Mouse (Mus musculus) gastrocnemius, adult 18-20 months (tissue): ENCODE data around the gene Rgs4. TPM values are rescaled to one million over a fixed set of nuclear protein-coding genes. Genes with fewer than 3 reads are reported as not detected.

ENCODE experiments used
- DNase-seq: peaks from one replicate; pipeline ENCODE4 v3.0.0; 2021; ENCODE audit warnings: low spot score
- long read RNA-seq, 2 experiments: library from polyadenylated mRNA; stranded (forward); transcript quantifications; one replicate each; pipeline ENCODE4 v2.0.0; 2021
- total RNA-seq, 2 experiments: library from RNA; stranded (reverse); gene quantifications; 2 replicates each; pipeline ENCODE4 v1.2.3; 2021

Gene Rgs4
- total RNA-seq: 1 to 10 TPM; 3.0 to 7.7 TPM
- long read RNA-seq, experiment 1, transcript Rgs4-201 (5 exons, 2,941 nt): major isoform, 6 of 6 reads
- long read RNA-seq, experiment 1, partial matches to known transcripts: 0 of 6 reads
- long read RNA-seq, experiment 1, other reads (novel, unspliced or antisense): 0 of 6 reads
- long read RNA-seq, experiment 2, partial matches to known transcripts: 0 of 4 reads
- long read RNA-seq, experiment 2, other reads (novel, unspliced or antisense): 1 of 4 reads

- DNase-seq: peak; percentile 25
Measured at GRCm38 (mm10) chr1:169747473-169747872, at the start of gene Rgs4. Gene Rgs4, minus strand, starts transcription at chr1:169747642.

- no peak for DNase-seq
Measured at GRCm38 (mm10) chr1:169792437-169792836, 45.0 kb upstream of the Rgs4 start.

GRCm38 (mm10) chr1:169785981-169786380 is 38.5 kb upstream of the Rgs4 start:
- DNase-seq: no peak

- DNase-seq: no peak
Measured at GRCm38 (mm10) chr1:169776566-169776965, 29.1 kb upstream of the Rgs4 start.

GRCm38 (mm10) chr1:169764619-169764955 is 17.1 kb upstream of the Rgs4 start:
- DNase-seq: no peak

- no peak for DNase-seq
Measured at GRCm38 (mm10) chr1:169763858-169764618, 16.6 kb upstream of the Rgs4 start.

GRCm38 (mm10) chr1:169762524-169762923 is 15.1 kb upstream of the Rgs4 start:
- no peak for DNase-seq

- DNase-seq: no peak
Measured at GRCm38 (mm10) chr1:169756532-169756931, 9.1 kb upstream of the Rgs4 start.

GRCm38 (mm10) chr1:169752395-169752794 is 5.0 kb upstream of the Rgs4 start:
- no peak for DNase-seq

GRCm38 (mm10) chr1:169748439-169748838 is 997 bp upstream of the Rgs4 start:
- DNase-seq: no peak

GRCm38 (mm10) chr1:169747902-169748301 is 460 bp upstream of the Rgs4 start:
- no peak for DNase-seq

- no peak for DNase-seq
Measured at GRCm38 (mm10) chr1:169741147-169741546, 6.3 kb downstream of the Rgs4 start.

GRCm38 (mm10) chr1:169737231-169737630 is 10.2 kb downstream of the Rgs4 start:
- peak; percentile 13 for DNase-seq

- no peak for DNase-seq
Measured at GRCm38 (mm10) chr1:169736139-169736538, 11.3 kb downstream of the Rgs4 start.

GRCm38 (mm10) chr1:169730599-169731100 is 16.8 kb downstream of the Rgs4 start:
- no peak for DNase-seq

- no peak for DNase-seq
Measured at GRCm38 (mm10) chr1:169726319-169726718, 21.1 kb downstream of the Rgs4 start.

GRCm38 (mm10) chr1:169721836-169722235 is 25.6 kb downstream of the Rgs4 start:
- no peak for DNase-seq

- DNase-seq: no peak
Measured at GRCm38 (mm10) chr1:169704395-169705087, 42.9 kb downstream of the Rgs4 start.

GRCm38 (mm10) chr1:169699184-169699583 is 48.3 kb downstream of the Rgs4 start:
- no peak for DNase-seq

- DNase-seq: no peak
Measured at GRCm38 (mm10) chr1:169697236-169697635, 50.2 kb downstream of the Rgs4 start.

- DNase-seq: no peak
Measured at GRCm38 (mm10) chr1:169695356-169695755, 52.1 kb downstream of the Rgs4 start.

- DNase-seq: no peak
Measured at GRCm38 (mm10) chr1:169693537-169693936, 53.9 kb downstream of the Rgs4 start.
